Mouse (Mus musculus): ENCODE measurements at regions not wholly inside any gene's neighbourhood (a gene's known extent, or its start where the extent isn't known, plus 50 kb on each side); places are given as distances from the start of the nearest gene placed in this dataset.
"Not testable (repeated sequence)": the region's sequence is repeated elsewhere in the genome, so short reads cannot be mapped to it uniquely, and the experiment has no call there.

DNA sequence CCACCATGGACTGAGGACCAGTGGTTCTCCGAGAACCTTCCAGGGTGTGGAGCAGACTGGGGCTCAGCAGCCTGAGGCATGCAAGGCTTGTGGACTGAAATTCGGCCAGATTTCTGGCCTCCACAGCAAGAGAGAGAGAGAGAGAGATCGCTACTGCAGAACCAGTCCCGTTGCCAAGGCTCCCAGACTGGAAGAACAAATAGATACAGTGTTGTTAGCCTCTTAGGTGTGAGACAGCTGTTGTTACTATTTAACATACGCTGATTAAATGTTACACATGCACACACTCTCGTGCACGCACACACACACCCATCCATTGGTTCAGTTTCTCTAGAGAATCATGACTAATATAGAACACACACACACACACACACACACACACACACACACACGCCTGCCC lies 133.4 kb upstream of the Ajap1 start:
- no peak for DNase-seq (ENCODE audit: extremely low spot score, low read depth, low spot score)

DNA sequence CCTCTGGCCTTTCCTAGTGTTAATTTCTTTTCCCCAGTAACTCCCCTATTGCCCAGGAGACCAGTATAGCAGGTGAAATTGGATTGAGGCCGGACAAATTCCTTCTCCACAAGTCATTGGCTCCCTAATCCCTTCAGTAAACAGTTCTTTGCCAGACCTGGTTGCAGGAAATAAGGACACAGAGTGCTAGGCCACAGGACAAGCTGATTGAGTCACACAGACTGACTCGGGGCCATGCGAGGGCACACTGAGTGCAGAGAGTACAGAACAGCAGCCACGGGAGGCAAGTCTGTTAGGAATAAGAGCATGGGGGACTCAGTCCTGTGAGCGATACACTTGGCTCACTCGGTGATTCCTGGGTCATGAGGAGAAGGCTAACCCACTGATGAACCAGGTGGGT lies 134.3 kb upstream of the Ajap1 start:
- no peak for DNase-seq (ENCODE audit: extremely low spot score, low read depth, low spot score)

GRCm38 (mm10) chr4:153620871-153621270 lies 138.3 kb upstream of the Ajap1 start:
- DNase-seq (ENCODE audit: extremely low spot score, low read depth, low spot score): no peak

- no peak for DNase-seq (ENCODE audit: extremely low spot score, low read depth, low spot score)
These were observed 148.6 kb upstream of the Ajap1 start for GRCm38 (mm10) chr4:153631161-153631560.

GRCm38 (mm10) chr4:153632056-153632455 lies 149.4 kb upstream of the Ajap1 start:
- no peak for DNase-seq (ENCODE audit: extremely low spot score, low read depth, low spot score)

DNA sequence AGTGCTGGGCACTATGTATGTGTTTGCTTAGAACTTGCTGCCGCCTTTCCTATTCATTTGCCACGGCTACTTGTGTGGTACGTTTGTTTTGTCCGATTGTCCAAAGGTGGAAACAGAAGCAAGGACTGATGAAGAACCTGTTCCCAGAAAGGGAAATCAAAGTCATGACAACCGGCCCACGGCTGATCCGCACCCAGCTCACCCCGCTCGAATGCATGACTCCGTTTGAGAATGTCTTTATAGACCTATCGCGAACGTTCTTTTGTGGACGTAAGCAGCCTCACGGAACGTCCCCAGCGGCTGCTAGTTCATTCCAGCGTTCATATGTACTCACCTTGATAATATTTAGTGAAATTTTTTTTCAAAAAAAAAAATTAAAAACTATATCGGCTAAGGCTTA lies 149.9 kb upstream of the Ajap1 start:
- no peak for DNase-seq (ENCODE audit: extremely low spot score, low read depth, low spot score)

DNA sequence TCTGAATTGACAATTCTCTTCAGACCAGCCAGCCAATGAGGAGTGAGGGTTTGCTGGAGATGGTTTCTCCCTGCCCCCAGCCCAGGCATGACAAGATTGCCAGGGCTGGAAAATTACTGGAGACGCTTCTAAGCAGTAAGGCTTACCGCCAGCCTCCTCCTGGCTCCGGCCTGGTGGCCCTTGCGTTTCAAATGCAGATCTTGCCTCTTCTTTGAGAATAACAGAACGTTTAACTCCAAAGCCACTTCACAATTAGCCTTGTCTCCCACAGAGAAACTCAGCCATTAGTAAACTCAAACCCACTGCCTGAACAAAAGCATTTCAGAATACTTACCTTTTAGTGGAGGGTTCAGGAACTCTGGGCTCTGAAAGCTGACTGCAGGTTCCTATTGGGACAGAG lies 150.6 kb upstream of the Ajap1 start:
- no peak for DNase-seq (ENCODE audit: extremely low spot score, low read depth, low spot score)

GRCm38 (mm10) chr4:153634221-153634881 lies 151.7 kb upstream of the Ajap1 start:
- no peak for DNase-seq (ENCODE audit: extremely low spot score, low read depth, low spot score)

DNA sequence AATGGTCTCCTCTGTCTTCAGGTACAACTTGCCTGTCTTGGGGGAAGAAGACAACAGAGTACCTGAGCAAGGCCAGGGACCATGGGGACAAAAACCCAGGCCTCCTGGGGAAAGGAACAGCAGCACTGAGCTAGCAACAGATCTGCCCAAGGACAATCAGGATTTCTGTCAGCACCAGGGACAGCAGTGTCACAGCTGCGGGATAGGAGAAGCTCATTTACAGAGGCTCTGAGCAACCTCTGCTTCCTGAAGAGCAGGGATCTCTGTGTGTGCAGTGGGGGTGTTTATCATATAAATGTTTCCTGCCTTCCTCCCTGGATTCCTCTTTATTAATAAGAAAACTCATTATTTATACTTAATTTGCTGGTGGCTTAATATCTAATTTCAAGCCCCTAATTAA lies 155.4 kb upstream of the Ajap1 start:
- no peak for DNase-seq (ENCODE audit: extremely low spot score, low read depth, low spot score)

- DNase-seq (ENCODE audit: extremely low spot score, low read depth, low spot score): no peak
These were observed 169.2 kb upstream of the Ajap1 start for GRCm38 (mm10) chr4:153651849-153652248.

GRCm38 (mm10) chr4:153652841-153653240 lies 170.2 kb upstream of the Ajap1 start:
- DNase-seq (ENCODE audit: extremely low spot score, low read depth, low spot score): no peak

GRCm38 (mm10) chr4:153662731-153663130 lies 180.1 kb upstream of the Ajap1 start:
- DNase-seq (ENCODE audit: extremely low spot score, low read depth, low spot score): no peak

DNA sequence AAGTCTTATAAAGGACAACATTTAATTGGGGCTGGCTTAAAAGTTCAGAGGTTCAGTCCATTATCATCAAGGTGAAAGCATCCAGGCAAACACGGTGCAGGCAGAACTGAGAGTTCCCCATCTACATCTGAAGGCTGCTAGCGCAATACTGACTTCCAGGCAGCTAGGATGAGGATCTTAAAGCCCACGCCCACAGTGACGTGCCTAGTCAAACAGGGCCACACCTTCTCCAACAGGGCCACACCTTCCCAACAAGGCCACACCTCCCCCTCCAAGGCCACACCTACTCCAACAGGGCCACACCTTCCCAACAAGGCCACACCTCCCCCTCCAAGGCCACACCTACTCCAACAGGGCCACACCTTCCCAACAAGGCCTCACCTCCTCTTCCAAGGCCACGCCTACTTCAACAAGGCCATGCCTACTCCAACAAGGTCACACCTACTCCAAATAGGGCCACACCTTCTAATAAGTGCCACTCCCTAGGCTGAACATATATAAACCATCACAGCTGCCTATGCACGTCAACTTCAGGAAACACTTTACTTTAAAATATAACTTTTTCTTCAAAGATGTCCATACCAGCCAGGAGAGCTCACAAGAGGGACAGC lies 184.1 kb upstream of the Ajap1 start:
- DNase-seq (ENCODE audit: extremely low spot score, low read depth, low spot score): not testable (repeated sequence)

- DNase-seq (ENCODE audit: extremely low spot score, low read depth, low spot score): no peak
These were observed 186.5 kb upstream of the Ajap1 start for GRCm38 (mm10) chr4:153669070-153669469.

DNA sequence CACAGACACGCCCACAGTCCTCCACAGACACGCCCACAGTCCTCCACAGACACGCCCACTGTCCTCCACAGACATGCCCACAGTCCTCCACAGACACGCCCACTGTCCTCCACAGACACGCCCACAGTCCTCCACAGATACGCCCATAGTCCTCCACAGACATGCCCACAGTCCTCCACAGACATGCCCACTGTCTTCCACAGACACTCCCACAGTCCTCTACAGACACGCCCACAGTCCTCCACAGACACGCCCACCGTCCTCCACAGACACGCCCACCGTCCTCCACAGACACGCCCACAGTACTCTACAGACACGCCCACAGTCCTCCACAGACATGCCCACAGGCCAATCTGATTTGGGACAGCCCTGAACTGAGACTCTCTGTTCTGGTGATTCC lies 187.6 kb upstream of the Ajap1 start:
- DNase-seq (ENCODE audit: extremely low spot score, low read depth, low spot score): no peak

- DNase-seq (ENCODE audit: extremely low spot score, low read depth, low spot score): no peak
These were observed 192.8 kb upstream of the Ajap1 start for GRCm38 (mm10) chr4:153675431-153675830.

GRCm38 (mm10) chr4:153679151-153679550 lies 196.5 kb upstream of the Ajap1 start:
- DNase-seq (ENCODE audit: extremely low spot score, low read depth, low spot score): peak; percentile 41

DNA sequence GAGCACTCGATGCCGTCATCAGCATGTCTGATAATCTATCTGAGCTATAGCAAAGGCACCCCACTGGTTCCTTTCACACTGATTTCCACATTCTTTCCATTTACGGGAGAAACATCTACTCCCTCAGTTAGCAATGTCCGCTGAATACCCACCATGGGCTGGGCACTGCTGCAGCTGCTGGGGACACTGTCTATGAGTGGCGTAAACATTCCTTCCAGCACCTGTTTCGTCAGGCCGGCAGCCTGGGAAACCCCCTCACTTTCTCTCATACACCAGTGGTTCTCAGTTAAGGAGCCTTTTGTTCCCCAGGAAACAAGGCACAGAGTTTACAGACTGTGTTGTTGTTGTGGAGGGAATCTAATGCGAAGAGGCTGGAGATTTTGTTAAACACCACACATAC lies 205.8 kb upstream of the Ajap1 start:
- DNase-seq (ENCODE audit: extremely low spot score, low read depth, low spot score): no peak

DNA sequence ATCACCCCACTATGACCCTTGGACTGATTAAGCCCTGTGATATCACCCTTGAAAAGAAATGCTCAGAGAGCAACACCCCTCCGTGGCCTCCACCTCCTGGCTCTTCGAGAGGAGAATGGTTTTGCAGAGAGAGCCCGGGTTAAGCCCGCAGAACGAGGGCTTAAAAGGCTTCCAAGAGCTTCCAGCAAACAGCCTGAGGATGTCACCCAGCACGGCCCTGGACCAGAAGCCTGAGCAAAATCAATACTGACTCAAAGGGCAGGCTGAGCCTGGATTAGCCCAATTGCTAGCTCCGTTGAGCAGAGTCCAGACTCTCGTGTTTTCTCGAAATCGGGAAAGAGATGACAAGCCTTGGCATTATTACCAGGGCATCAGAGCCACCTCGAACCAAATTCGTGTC lies 211.3 kb upstream of the Ajap1 start:
- no peak for DNase-seq (ENCODE audit: extremely low spot score, low read depth, low spot score)

DNA sequence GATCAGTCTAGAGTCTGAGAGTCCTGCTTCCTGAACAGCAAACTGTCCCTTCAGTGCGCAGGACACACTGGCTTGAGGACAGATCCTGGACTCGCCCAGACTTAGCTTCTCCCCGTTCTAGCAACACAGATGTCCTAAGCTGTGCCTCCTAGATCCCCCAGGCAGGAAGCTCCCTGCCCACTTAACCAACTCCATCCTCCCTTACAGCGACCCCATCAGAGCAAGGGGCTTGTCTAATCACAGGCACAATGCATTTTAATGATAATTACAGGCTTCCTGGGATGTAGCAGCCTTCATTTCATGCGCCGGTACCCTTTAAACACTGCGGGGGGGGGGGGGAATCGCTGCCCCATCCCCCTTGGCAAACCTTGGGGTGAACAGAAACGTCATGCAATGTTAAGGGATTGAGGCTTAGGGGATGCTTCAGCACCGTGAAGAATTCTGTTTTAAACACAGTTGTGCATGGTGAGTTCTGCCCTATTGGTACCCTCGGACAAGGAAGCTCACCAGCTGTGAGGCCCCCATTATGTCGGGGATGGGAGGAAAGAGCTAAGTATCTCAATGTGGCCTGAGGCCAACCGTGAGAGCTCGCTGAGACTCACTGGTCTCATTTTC lies 213.9 kb upstream of the Ajap1 start:
- no peak for DNase-seq (ENCODE audit: extremely low spot score, low read depth, low spot score)

- no peak for DNase-seq (ENCODE audit: extremely low spot score, low read depth, low spot score)
These were observed 224.6 kb upstream of the Ajap1 start for GRCm38 (mm10) chr4:153707218-153707617.

DNA sequence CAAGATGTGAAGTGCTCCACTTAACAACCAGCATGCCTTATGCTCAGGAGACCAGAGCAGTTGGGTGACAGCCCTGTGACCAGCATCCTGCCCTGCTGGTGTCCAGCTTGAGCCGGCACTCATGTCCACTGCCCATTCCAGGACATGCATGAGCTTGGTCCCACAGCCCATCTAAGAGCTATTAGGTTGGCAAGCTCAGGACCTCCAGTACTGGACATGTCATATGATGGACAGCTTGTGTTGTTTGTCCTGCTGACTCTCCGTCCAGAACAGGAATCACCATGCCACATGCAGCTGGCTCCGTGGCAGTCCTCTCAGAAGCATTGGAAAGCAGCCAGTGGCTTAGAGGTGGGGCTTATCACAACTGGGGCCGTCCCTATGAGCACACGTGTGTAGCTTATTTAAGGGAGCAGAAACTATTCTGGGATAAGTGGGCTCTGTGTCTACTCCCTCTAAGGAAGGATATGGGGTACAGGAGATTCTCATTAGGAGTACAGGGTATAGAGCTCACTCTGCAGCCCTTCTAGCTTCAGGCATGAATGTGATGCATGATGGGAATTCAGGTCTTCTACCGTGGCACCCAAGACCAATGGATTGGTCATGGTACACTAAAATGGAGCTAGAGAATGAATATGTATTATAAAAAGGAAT lies 232.5 kb upstream of the Ajap1 start:
- no peak for DNase-seq (ENCODE audit: extremely low spot score, low read depth, low spot score)

All from hindlimb bud, embryonic 11.5 days (tissue).